Mouse (Mus musculus): Measurements from ENCODE around the gene Selenon. TPM values are rescaled to one million over a fixed set of nuclear protein-coding genes. Genes with fewer than 3 reads are reported as not detected.
A peak's percentile ranks its signal among the peaks of the same experiment; 100 is the strongest.
"Not testable (repeated sequence)": the region's sequence is repeated elsewhere in the genome, so short reads cannot be mapped to it uniquely, and the experiment has no call there.

Gene Selenon
- polyA plus RNA-seq, 1 experiment from 2014 or later, result 19.8 TPM

GRCm38 (mm10) chr4:134505303-134505789 is 46.6 kb downstream of the Selenon start:
- Histone ChIP-seq H3K4me3 (replicated peaks) (no peak overlapping the region), H3K9me3 (replicated peaks) (no peaks in the 10 kb centered on the region), H3K27ac (replicated peaks) (no peak overlapping the region), H3K36me3 (peaks cover 5% of the 10 kb centered on the region; the same call in 1 of the 2 replicates), H3K27me3 (no peaks in the 10 kb centered on the region), H3K4me1 (no peaks in the 10 kb centered on the region), H3K9ac (no peak overlapping the region), H3K4me2 (replicated peaks) (no peak overlapping the region)
- WGBS, result 86% methylated on average over 4 of the region's 4 CpGs
- no peak for ATAC-seq (ENCODE audit: insufficient number of reproducible peaks, low FRiP score, low TSS enrichment, low read depth)

DNA sequence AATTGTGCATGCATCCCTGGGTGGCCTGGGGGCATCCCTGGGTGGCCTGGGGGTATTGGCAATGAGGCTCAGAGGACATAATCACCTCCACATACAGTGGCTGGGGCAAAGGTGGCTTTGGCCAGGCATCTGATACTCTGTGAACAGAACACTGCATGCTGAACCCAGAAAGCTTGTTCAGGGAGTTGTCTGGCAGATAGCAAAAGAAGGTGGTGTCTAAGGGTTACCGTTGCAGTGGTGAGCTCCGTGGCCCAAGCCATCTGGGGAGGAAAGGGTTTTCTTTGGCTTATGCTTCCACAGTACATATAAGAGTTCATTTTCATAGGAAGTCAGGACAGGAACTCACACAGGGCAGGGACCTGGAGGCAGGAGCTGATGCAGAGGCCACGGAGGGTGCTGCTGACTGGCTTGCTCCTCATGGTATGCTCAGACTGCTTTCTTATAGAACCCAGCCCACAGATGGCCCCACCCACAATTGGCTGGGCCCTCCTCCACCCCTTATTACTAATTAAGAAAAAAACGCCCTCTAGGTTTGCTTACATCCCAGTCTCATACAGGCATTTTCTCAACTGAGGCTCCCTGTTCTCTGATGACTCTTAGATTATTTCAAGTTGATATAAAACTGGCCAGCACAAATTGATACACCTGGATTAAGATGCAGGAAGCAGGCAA is 48.1 kb downstream of the Selenon start:
- Histone ChIP-seq H3K27ac (replicated peaks) (no peak overlapping the region), H3K4me1 (no peaks in the 10 kb centered on the region), H3K36me3 (peaks cover 5% of the 10 kb centered on the region; the same call in 1 of the 2 replicates), H3K27me3 (no peaks in the 10 kb centered on the region), H3K4me3 (replicated peaks) (no peak overlapping the region), H3K9me3 (replicated peaks) (no peaks in the 10 kb centered on the region), H3K4me2 (replicated peaks) (no peak overlapping the region), H3K9ac (no peak overlapping the region)
- no peak for ATAC-seq (ENCODE audit: insufficient number of reproducible peaks, low FRiP score, low TSS enrichment, low read depth)
- WGBS, result 75% methylated on average over 4 of the region's 4 CpGs

- Histone ChIP-seq H3K36me3 (no peaks in the 10 kb centered on the region), H3K4me1 (peaks cover 20% of the 10 kb centered on the region), H3K9me3 (replicated peaks) (no peaks in the 10 kb centered on the region), H3K27me3 (no peaks in the 10 kb centered on the region), H3K4me3 (replicated peaks) (no peak overlapping the region), H3K4me2 (replicated peaks) (no peak overlapping the region), H3K27ac (replicated peaks) (no peak overlapping the region), H3K9ac (no peak overlapping the region)
- WGBS, result 91% methylated on average over 6 of the region's 6 CpGs
- ATAC-seq (ENCODE audit: insufficient number of reproducible peaks, low FRiP score, low TSS enrichment, low read depth), result no peak
Measured at GRCm38 (mm10) chr4:134501095-134501494, 50.9 kb downstream of the Selenon start.

GRCm38 (mm10) chr4:134498983-134499382 is 53.0 kb downstream of the Selenon start:
- not testable (repeated sequence) for H3K9ac ChIP-seq; H3K27me3 ChIP-seq; H3K9me3 ChIP-seq (replicated peaks); H3K4me3 ChIP-seq (replicated peaks); ATAC-seq (ENCODE audit: insufficient number of reproducible peaks, low FRiP score, low TSS enrichment, low read depth); H3K27ac ChIP-seq (replicated peaks); H3K36me3 ChIP-seq; H3K4me2 ChIP-seq (replicated peaks)
- H3K4me1 ChIP-seq, result peaks cover 32% of the 10 kb centered on the region
- WGBS, result 86% methylated on average over 6 of the region's 6 CpGs

DNA sequence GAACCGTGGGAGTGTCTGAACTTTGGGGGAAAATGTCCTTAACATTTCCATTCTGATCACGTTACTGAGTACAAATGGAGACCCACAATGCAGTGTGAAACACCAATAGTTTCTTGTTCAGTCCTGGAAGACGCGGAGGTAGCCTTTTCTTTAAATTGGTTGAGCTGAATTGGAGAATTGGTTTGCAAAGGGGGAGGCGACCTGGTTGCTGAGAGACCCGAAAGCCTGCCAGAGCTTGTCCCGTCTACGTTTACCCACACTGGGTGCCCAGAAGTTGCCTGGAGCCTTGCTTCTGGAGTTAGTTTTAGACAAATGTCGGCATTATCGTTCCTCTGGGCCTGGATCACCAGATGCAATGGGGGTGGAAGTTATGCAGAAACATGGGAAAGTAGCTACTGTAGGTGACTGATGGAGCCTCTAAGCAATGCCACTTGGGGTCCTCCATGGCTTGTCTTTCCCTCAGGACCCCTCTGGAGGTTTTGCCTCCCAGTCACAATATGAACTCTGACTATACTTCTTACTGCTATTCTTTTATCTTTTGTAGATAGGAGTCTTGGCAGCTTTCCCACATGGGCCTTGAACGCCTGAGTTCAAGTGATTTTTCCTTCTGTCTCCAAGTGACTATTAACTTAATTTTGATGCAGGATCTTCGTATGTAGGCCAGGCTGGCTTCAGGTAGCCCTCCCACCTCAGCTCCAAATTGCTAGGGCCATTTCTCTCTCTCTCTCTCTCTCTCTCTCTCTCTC is 53.8 kb downstream of the Selenon start:
- Histone ChIP-seq H3K4me1 (peaks cover 32% of the 10 kb centered on the region), H3K27me3 (no peaks in the 10 kb centered on the region), H3K9me3 (replicated peaks) (no peaks in the 10 kb centered on the region), H3K4me2 (replicated peaks) (peak overlapping the region; percentile 97), H3K9ac (no peak overlapping the region), H3K27ac (replicated peaks) (no peak overlapping the region), H3K4me3 (replicated peaks) (no peak overlapping the region), H3K36me3 (no peaks in the 10 kb centered on the region)
- no peak for ATAC-seq (ENCODE audit: insufficient number of reproducible peaks, low FRiP score, low TSS enrichment, low read depth)
- WGBS, result 58% methylated on average over 12 of the region's 12 CpGs

GRCm38 (mm10) chr4:134497223-134497622 is 54.7 kb downstream of the Selenon start:
- no peak for ATAC-seq (ENCODE audit: insufficient number of reproducible peaks, low FRiP score, low TSS enrichment, low read depth)
- 3% methylated on average over 6 of the region's 6 CpGs for WGBS
- Histone ChIP-seq H3K27ac (replicated peaks) (0 out of 2 replicates have a peak overlapping the region, but pooled peaks have one; percentile 68), H3K4me1 (peaks cover 35% of the 10 kb centered on the region), H3K4me2 (replicated peaks) (peak overlapping the region; percentile 97), H3K9ac (peak overlapping the region; percentile 50), H3K9me3 (replicated peaks) (no peaks in the 10 kb centered on the region), H3K27me3 (no peaks in the 10 kb centered on the region), H3K36me3 (no peaks in the 10 kb centered on the region), H3K4me3 (replicated peaks) (peak overlapping the region; percentile 58)

DNA sequence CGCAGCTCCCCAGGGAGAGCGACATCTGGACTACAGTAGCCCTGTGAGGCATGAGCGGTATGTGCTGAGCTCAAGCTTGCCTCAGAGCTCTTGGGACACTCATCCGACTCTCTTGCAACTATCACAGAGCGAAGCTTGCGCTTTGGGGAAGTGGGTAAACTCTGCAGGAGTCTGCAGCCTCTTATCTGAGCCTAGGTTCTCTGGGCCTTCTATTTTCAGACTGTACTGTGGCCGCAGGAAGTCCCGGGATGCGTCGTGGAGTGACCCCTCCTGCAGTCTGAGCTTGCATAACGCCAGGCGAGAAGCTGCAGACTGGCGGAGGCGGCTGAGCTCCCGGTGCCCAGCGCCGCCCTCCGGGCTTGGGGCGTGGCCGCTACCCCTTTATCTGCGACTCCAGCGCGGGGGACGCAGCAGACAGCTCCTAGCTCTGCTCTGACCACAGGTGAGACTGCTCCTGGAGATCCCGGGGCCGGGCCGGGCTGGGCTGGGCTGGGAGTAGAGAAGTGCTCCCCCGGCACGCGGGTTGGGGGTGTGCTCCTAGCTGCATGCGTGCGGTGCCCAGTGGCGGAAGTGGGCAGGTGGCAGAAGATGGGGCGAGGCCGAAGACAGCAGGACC is 55.3 kb downstream of the Selenon start, which contains the start of gene Paqr7:
Paqr7 (plus strand) TSS at position 103 of the 616 bp plus-strand sequence.
- 4% methylated on average over 35 of the region's 35 CpGs for WGBS
- peak within 1 kb of the TSS; percentile 68 for H3K27ac ChIP-seq (replicated peaks)
- H3K36me3 ChIP-seq, result no peaks in the 10 kb centered on the region
- H3K9ac ChIP-seq, result peak within 1 kb of the TSS; percentile 50
- ATAC-seq (ENCODE audit: insufficient number of reproducible peaks, low FRiP score, low TSS enrichment, low read depth), result peak; percentile 49; the same call in 1 of the 2 replicates
- H3K27me3 ChIP-seq, result no peaks in the 10 kb centered on the region
- H3K4me1 ChIP-seq, result peaks cover 38% of the 10 kb centered on the region
- peak within 1 kb of the TSS; percentile 97 for H3K4me2 ChIP-seq (replicated peaks)
- no peaks in the 10 kb centered on the region for H3K9me3 ChIP-seq (replicated peaks)
- H3K4me3 ChIP-seq (replicated peaks), result peak within 1 kb of the TSS; percentile 58

- ATAC-seq (ENCODE audit: insufficient number of reproducible peaks, low FRiP score, low TSS enrichment, low read depth), result no peak
- Histone ChIP-seq H3K36me3 (no peaks in the 10 kb centered on the region), H3K9me3 (replicated peaks) (no peaks in the 10 kb centered on the region), H3K4me2 (replicated peaks) (no peak overlapping the region), H3K27me3 (no peaks in the 10 kb centered on the region), H3K9ac (no peak overlapping the region), H3K4me3 (replicated peaks) (no peak overlapping the region), H3K4me1 (peaks cover 39% of the 10 kb centered on the region), H3K27ac (replicated peaks) (peak overlapping the region; percentile 23; the same call in 1 of the 2 replicates)
- WGBS, result 64% methylated on average over 5 of the region's 5 CpGs
Measured at GRCm38 (mm10) chr4:134495546-134495923, 56.4 kb downstream of the Selenon start.

DNA sequence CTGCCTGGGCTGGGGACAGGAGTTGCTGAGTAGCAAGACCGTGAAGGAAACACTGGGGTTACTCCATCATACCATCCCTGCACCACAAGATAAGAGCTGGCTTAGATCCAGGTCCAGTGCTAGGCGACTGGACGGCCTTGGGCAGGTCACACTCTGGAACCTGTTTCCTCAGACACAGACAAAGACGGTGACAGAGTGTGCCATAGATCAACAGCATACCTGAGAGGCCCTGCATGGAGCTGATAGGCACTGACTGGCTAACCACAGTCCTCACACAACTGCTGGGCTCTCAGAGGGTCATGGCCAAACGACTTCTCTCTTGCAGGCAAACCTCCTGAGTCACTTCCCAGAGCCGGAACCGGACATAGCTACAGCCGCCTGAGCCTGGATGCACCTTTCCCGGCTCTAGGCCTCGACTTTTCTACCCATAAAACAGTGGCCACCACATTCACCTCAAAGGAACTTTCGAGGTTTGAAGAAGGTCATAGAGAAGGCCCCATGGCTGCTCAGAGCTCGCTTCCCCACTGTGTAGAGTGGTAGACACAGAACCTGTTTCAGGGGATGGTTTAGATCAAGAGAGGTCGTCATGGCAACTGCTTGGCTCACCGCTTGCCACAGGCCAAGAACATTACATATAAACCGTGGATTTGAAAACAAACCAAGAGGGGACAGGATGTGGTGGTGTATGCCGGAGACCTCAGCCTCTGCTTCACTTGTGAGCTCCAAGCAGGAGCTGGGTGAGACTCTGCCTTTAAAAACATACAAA is 57.0 kb downstream of the Selenon start:
- 64% methylated on average over 16 of the region's 16 CpGs for whole genome bisulfite sequencing
- H3K27ac ChIP-seq (replicated peaks), result no peak overlapping the region
- H3K36me3 ChIP-seq, result no peaks in the 10 kb centered on the region
- peaks cover 39% of the 10 kb centered on the region for H3K4me1 ChIP-seq
- H3K4me2 ChIP-seq (replicated peaks), result no peak overlapping the region
- H3K9ac ChIP-seq, result no peak overlapping the region
- ATAC-seq (ENCODE audit: insufficient number of reproducible peaks, low FRiP score, low TSS enrichment, low read depth), result peak; percentile 51; the same call in 1 of the 2 replicates
- no peak overlapping the region for H3K4me3 ChIP-seq (replicated peaks)
- H3K9me3 ChIP-seq (replicated peaks), result no peaks in the 10 kb centered on the region
- H3K27me3 ChIP-seq, result no peaks in the 10 kb centered on the region

DNA sequence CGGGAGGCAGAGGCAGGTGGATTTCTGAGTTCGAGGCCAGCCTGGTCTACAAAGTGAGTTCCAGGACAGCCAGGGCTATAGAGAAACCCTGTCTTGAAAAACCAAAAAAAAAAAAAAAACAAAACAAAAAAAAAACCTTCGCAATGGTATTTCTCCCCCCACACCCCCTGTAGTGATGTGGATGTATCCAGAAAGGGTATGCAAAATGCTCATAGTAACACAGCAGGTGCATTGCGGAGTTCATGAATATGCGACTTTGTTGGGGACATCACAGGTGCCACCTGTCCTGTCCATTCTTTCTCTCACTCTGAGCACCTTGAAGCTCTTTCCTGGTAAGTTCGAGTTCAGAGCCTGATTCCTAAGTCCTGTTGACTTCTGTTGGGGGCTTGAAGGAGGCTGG is 57.8 kb downstream of the Selenon start:
- not testable (repeated sequence) for H3K4me2 ChIP-seq (replicated peaks); H3K36me3 ChIP-seq; H3K9ac ChIP-seq; H3K9me3 ChIP-seq (replicated peaks); H3K27ac ChIP-seq (replicated peaks); H3K4me3 ChIP-seq (replicated peaks); H3K27me3 ChIP-seq; ATAC-seq (ENCODE audit: insufficient number of reproducible peaks, low FRiP score, low TSS enrichment, low read depth)
- 91% methylated on average over 6 of the region's 6 CpGs for WGBS
- peaks cover 39% of the 10 kb centered on the region for H3K4me1 ChIP-seq

Data from embryonic facial prominence, embryonic 15.5 days (tissue).